Mouse (Mus musculus): ENCODE measurements around the gene Calb2.

DNA sequence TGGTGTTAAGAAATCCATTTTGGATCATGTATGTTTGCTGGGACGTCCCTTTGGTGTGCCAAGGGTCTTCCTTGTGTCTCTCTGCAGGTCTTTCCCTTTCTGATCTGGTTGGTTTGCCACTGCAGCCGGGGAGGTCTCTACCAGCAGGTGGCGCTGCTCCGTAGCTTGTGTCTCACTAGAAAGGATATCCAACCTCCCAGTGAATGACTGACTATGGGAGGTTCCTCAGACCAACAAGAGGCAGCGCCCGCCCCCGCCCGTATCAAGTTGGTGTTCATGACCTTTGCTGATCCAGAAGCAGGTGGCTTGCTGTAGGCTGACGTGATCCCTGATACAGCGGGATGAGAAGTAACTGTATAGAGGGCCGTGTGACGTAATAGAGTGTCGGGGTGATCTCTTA is 37.5 kb downstream of the Calb2 start:
- TF ChIP-seq CTCF (IDR thresholded peaks at IDR 0.05; ENCODE audit: low read depth, low read length) (no peak), GATA1 (IDR thresholded peaks at IDR 0.05; ENCODE audit: borderline replicate concordance, low read length) (no peak), TAL1 (conservative IDR thresholded peaks at IDR 0.05; ENCODE audit: low read depth, low read length) (no peak), POLR2AphosphoS5 (IDR thresholded peaks at IDR 0.05; ENCODE audit: insufficient replicate concordance, low read depth, low read length) (no peak), GATA2 (IDR thresholded peaks at IDR 0.05; ENCODE audit: borderline replicate concordance, low read depth, low read length) (no peak)

Data from G1E (cell line).